Mouse (Mus musculus) small intestine, adult 2 months (tissue): ENCODE results near the gene Ugt1a8.

ENCODE experiments used
- CTCF ChIP-seq: fragments of 200-500 bp; IDR thresholded peaks from 2 replicates; pipeline ENCODE4 v1.5.1; 2012; ENCODE audit warnings: low read depth, mild to moderate bottlenecking, control low read depth, inconsistent platforms, low read length, moderate library complexity, mixed read lengths; ENCODE audit not compliant: insufficient replicate concordance, insufficient read length; ENCODE audit errors: extremely low read depth
- POLR2A ChIP-seq: fragments of 200-500 bp; IDR thresholded peaks from 2 replicates; pipeline ENCODE4 v1.6.1; 2012; ENCODE audit warnings: low read depth, mild to moderate bottlenecking, control low read depth, inconsistent platforms, low read length, moderate library complexity

- TF ChIP-seq CTCF (no peak), POLR2A (no peak)
Measured at GRCm38 (mm10) chr1:88186325-88186935, 98.8 kb downstream of the Ugt1a8 start.
